Mouse (Mus musculus) forebrain, embryonic 15.5 days (tissue): ENCODE data around the gene Psap. TPM values are rescaled to one million over a fixed set of nuclear protein-coding genes. Genes with fewer than 3 reads are reported as not detected.

Experiments
- polyA plus RNA-seq: library from polyadenylated mRNA; unstranded; fragments of >200 nt; fragmentation: Nextera tagmentation; extraction: Ambion mirVana; gene quantifications from 2 replicates; pipeline ENCODE4 v1.2.1, GENCODE M21; 2015

The Psap gene
- polyA plus RNA-seq, 1 experiment from 2014 or later, result 169 TPM

Other genes with a start within 250 kb of the Psap start
- 48.1 and 49.0 TPM in 2 replicates for gene Spock2, start 171.4 kb upstream of the Psap start, polyA plus RNA-seq
- gene Chst3, start 58.4 kb upstream of the Psap start, polyA plus RNA-seq, result 1.2 and 1.5 TPM in 2 replicates
- gene Vsir, start 69.2 kb downstream of the Psap start, polyA plus RNA-seq, result 1.4 and 2.4 TPM in 2 replicates
- 4.9 and 6.9 TPM in 2 replicates for gene Gm17455, start 122.1 kb downstream of the Psap start, polyA plus RNA-seq